Mouse (Mus musculus): ENCODE data around the gene Pomt1. TPM values are rescaled to one million over a fixed set of nuclear protein-coding genes. Genes with fewer than 3 reads are reported as not detected.

Pomt1 gene
- polyA plus RNA-seq (2012; rRNA removed; ENCODE audit: low replicate concordance): 18.0 and 22.4 TPM in 2 replicates

DNA sequence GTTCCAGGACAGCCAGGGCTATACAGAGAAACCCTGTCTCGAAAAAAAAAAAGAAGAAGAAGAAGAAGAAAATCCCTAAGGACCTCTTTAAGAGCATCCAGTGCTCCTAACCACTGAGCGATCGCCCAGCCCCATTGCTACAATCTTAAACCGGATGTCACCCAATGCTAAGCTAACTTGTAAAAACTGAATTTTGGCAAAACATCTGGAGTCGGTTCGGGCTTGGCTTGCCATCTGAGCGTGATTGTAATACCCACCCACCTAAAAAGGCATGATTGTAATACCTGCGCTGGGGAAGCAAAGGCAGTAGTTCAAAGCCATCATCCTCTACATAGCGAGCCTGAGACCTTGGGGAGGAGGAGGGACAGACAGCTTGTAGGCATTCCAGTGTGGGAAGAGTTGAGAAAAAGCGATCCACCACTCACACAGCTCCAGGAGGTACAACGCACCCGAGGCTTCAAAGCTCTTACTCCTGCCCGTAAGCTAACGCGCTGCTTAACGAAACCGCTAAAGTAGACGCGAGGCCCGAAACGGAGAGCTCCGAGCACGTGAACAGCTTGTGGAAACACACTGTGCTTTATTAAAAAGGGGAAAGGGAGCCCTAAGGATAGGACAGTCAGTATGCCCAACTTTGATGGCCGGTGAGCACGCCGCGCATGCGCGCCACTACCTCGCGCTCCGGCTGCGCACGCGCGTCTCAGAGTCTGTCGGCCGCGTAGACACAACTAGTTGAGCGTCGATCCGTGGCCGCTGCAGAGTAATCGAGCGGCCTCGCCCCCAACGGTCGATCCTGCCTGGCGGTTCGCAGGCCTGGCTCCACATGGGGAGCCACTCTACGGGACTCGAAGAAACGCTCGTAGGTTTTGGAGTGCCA, at the start of gene Pomt1:
Gene Pomt1 (plus strand): TSS at position 705 of the 874 bp plus-strand sequence.

DNA sequence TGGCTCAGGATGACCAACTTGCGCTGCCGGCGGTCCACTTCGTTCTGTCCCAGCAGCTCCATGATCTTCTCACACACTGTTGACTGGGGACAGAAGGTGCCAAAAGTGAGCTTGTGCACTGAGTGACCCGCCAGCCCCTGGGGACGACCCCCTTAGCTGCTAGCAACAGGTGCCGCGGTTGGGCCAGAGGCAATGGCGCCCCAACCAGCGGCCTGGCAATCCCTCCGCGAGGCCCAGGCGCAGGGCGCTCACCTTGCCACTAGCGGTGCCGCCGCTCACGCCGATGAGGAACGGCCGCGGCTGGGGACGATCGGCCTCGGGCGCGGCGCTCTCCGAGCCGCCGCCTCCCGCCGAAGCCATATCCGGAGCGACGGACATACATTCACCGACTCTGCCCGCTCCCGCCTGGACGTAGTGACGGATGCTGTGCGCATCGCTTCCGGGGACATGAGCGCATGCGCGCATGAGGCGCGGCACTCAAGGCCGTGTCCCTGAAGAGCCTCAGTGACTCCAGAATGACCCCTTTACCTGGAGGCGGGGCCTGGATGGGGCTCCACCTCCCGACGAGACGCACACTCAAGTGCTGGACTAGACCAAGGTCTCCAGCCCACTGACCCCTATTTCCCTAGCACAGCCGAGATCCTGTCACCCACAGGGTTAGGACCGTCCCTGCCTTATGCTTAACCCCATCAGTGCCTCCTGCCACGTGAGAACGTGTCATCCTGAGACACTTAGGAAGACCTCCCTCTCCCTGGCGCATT, 23.4 kb downstream of the Pomt1 start, which contains the start of gene Uck1:
Gene Uck1 (minus strand): TSS at position 503 of the 761 bp plus-strand sequence.

DNA sequence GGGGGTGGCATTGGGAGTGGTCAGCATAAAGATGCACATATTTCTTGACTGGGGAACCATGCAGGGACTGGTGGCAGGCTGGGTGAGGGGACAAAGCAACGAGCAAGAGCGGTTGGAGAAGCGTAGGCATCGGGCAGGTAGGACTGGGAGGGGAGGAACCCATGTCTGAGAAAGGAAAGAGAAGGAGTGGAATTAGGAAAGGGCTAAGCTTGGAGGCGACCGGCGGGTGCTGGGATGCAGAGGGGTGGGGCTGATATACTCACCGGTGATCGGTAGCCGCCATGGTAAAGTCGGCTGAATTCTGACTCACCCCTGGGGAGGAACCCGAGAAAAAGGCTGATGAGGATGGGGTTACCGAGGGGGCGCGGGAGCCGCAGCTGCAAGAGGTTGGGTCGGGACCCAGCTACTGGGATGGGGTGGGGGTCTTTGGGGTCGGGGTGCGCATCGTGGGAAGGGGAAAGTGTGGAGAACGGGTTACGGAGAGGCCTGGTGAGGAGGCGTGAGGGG, 51.0 kb downstream of the Pomt1 start, which contains the start of gene Golga2:
Gene Golga2 (plus strand): TSS at position 51 of the 507 bp plus-strand sequence.

DNA sequence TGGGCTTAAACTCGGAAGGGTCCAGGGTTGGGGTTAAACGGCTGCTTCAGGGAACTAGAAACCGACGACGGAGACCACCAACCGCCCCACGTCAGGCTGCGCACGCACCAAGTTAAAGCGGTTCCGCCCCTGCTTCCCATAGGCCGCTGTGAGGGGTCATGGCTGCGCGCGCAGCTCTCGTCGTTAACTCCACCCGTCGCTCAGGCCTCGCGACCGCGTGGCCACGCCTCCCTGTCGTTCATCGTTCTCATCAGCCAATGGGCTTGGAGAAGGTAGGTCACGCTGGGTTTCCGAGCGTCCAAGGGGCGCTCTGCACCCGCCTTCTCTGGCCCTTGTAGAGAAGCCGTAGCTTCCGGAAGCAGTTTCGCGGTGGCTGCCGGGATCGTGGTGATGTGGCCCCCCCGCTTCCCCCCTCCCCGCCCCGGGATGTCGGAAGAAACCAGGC, 51.6 kb downstream of the Pomt1 start, which contains the start of gene Swi5:
Gene Swi5 (minus strand): TSS at position 153 of the 445 bp plus-strand sequence.

Other genes starting within 250 kb of the Pomt1 start
- 11.9 and 14.6 TPM in 2 replicates for gene Fam78a, start 151.7 kb upstream of the Pomt1 start, polyA plus RNA-seq (2012; rRNA removed; ENCODE audit: low replicate concordance)
- 4.6 and 5.2 TPM in 2 replicates for gene Plpp7, start 141.1 kb upstream of the Pomt1 start, polyA plus RNA-seq (2012; rRNA removed; ENCODE audit: low replicate concordance)
- 11.5 and 21.9 TPM in 2 replicates for gene Prrc2b, start 85.5 kb upstream of the Pomt1 start, polyA plus RNA-seq (2012; rRNA removed; ENCODE audit: low replicate concordance)
- 64.0 and 65.4 TPM in 2 replicates for gene Uck1, start 23.6 kb downstream of the Pomt1 start, polyA plus RNA-seq (2012; rRNA removed; ENCODE audit: low replicate concordance)
- 24.6 and 33.2 TPM in 2 replicates for gene Golga2, start 50.8 kb downstream of the Pomt1 start, polyA plus RNA-seq (2012; rRNA removed; ENCODE audit: low replicate concordance)
- gene Swi5, start 51.5 kb downstream of the Pomt1 start, polyA plus RNA-seq (2012; rRNA removed; ENCODE audit: low replicate concordance): 96.7 and 222 TPM in 2 replicates
- 152 and 178 TPM in 2 replicates for gene Ciz1, start 115.7 kb downstream of the Pomt1 start, polyA plus RNA-seq (2012; rRNA removed; ENCODE audit: low replicate concordance)
- gene Dnm1, start 116.7 kb downstream of the Pomt1 start, polyA plus RNA-seq (2012; rRNA removed; ENCODE audit: low replicate concordance): 604 and 726 TPM in 2 replicates
- 179 and 196 TPM in 2 replicates for gene 1110008P14Rik, start 145.3 kb downstream of the Pomt1 start, polyA plus RNA-seq (2012; rRNA removed; ENCODE audit: low replicate concordance)
- 6.7 and 7.2 TPM in 2 replicates for gene Lcn2, start 151.7 kb downstream of the Pomt1 start, polyA plus RNA-seq (2012; rRNA removed; ENCODE audit: low replicate concordance)
- gene Ptges2, start 159.3 kb downstream of the Pomt1 start, polyA plus RNA-seq (2012; rRNA removed; ENCODE audit: low replicate concordance): 28.3 and 40.4 TPM in 2 replicates
- 3.1 and 3.6 TPM in 2 replicates for gene Naif1, start 213.9 kb downstream of the Pomt1 start, polyA plus RNA-seq (2012; rRNA removed; ENCODE audit: low replicate concordance)
- gene Slc25a25, start 214.9 kb downstream of the Pomt1 start, polyA plus RNA-seq (2012; rRNA removed; ENCODE audit: low replicate concordance): 16.3 and 25.6 TPM in 2 replicates

Measured in duodenum, adult 2 months (tissue).